Mouse (Mus musculus) G1E (cell line): ENCODE measurements around the gene Gnb4.

Source experiments
- CTCF ChIP-seq: IDR thresholded peaks from 2 replicates; pipeline ENCODE4 v1.5.1; 2012; ENCODE audit warnings: low read depth, low read length, inconsistent platforms, mixed read lengths
- GATA1 ChIP-seq: IDR thresholded peaks from 2 replicates; pipeline ENCODE4 v1.6.1; 2012; ENCODE audit warnings: borderline replicate concordance, low read length, inconsistent platforms, mixed read lengths
- GATA2 ChIP-seq: IDR thresholded peaks from 2 replicates; pipeline ENCODE4 v1.6.1; 2012; ENCODE audit warnings: low read depth, low read length, inconsistent platforms, borderline replicate concordance
- POLR2AphosphoS5 ChIP-seq: IDR thresholded peaks from 2 replicates; pipeline ENCODE4 v1.6.1; 2012; ENCODE audit warnings: low read depth, low read length, inconsistent platforms; ENCODE audit not compliant: insufficient replicate concordance
- TAL1 ChIP-seq: conservative IDR thresholded peaks from 2 replicates; pipeline ENCODE4 v1.6.1; 2012; ENCODE audit warnings: low read depth, low read length, inconsistent platforms, mixed read lengths

DNA sequence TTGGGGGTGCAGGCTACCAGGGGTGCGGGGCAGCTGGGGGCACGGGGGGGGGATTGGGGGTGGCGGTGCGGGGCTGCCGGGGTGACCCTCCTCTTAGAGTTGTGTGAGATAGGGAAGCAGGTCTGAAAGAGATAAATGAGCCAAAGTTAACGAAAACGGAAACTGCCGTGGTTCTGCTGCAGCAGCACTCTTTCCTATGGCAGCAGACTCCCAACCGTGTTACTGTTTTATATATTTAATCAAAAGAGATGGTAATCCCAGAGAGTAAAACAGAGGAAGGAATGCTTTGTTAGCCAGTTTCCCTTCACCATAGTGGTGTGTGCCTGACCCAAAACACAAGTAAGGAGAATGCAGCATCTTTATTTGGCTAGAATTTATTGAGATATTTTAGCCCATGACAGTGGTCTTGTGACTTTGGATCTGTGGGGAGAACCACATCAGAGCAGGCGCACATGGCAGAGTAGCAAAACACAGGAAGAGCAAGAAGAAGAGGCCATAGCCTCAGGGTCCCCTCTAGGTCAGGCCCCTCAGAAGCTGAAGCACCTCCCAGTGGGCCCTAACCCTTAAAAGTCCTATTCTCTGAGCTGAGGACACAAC is 40.1 kb upstream of the Gnb4 start:
- TF ChIP-seq CTCF (no peak), TAL1 (no peak), GATA1 (no peak), GATA2 (no peak), POLR2AphosphoS5 (no peak)
